Mouse (Mus musculus): ENCODE results near the gene Gng12.

DNA sequence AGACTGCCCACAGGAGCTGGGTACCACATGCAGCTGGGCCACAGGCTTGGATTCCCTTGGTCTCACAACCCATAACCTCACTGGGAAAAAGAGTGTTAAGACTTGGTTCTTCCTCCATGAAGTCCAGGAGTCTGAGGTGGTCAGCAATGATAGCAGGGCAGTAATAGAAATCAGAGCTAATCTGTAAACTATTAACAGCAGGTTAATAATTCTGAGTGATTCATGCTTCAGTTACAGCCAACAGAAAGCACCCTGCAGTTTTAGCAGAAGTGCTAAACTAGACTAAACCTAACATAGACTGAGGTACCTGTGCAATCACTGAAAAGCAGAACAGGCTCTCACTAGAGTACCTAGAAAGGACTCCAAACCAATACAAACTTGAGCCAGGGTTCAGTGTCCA, 103.6 kb downstream of the Gng12 start:
- TF ChIP-seq GATA1 (IDR thresholded peaks at IDR 0.05; ENCODE audit: low read length) (no peak), TAL1 (IDR thresholded peaks at IDR 0.05; ENCODE audit: low read length) (no peak)

Measured in erythroblast, embryonic 14.5 days (primary cell).